Mouse (Mus musculus): ENCODE measurements around the gene Ano10. TPM values are rescaled to one million over a fixed set of nuclear protein-coding genes. Genes with fewer than 3 reads are reported as not detected.

The Ano10 gene
- polyA plus RNA-seq (2012; ENCODE audit: low replicate concordance) = 0.51 and 1.0 TPM in 2 replicates

GRCm38 (mm10) chr9:122294242-122294881 is at the start of gene Ano10:
Gene Ano10, minus strand, starts transcription at chr9:122294423.

Other genes starting within 250 kb of the Ano10 start
- gene Snrk, start 177.2 kb downstream of the Ano10 start, polyA plus RNA-seq (2012; ENCODE audit: low replicate concordance) = 8.8 and 11.7 TPM in 2 replicates
- 6.1 and 10.3 TPM in 2 replicates for gene Abhd5, start 57.2 kb upstream of the Ano10 start, polyA plus RNA-seq (2012; ENCODE audit: low replicate concordance)

Measured in leukemia stem cell, adult 10-12 weeks (primary cell).